Mouse (Mus musculus) megakaryocyte progenitor cell, adult 5-6 weeks (primary cell): Measurements from ENCODE around the gene Gm20388. TPM values are rescaled to one million over a fixed set of nuclear protein-coding genes. Genes with fewer than 3 reads are reported as not detected.

Experiments
- ATAC-seq: replicated peaks from 2 replicates; pipeline ENCODE4 v1.8.0; 2016; ENCODE audit warnings: mild to moderate bottlenecking, moderate TSS enrichment, inconsistent platforms; ENCODE audit not compliant: poor library complexity
- total RNA-seq, 2 experiments: library from RNA; stranded (forward) in 1 of 2; stranded (reverse) in 1 of 2; fragments of 157-497, 149-512 nt in 1 of 2; fragments of 200-1000 nt in 1 of 2; gene quantifications; 2 replicates each; pipeline versions ENCODE4 v1.2.3 to v1.2.4; 2015 to 2017

The Gm20388 gene
- total RNA-seq, 2 experiments from 2014 or later = 18.6 TPM; not detected in 1

- ATAC-seq = no peak
Observed at GRCm38 (mm10) chr8:120490354-120491141, 579.9 kb downstream of the Gm20388 start.

- ATAC-seq = no peak
Observed at GRCm38 (mm10) chr8:120491166-120491793, 580.6 kb downstream of the Gm20388 start.

GRCm38 (mm10) chr8:120492193-120492880 is 581.7 kb downstream of the Gm20388 start:
- ATAC-seq = no peak

- ATAC-seq = no peak
Observed at GRCm38 (mm10) chr8:120492881-120493220, 582.2 kb downstream of the Gm20388 start.

- no peak for ATAC-seq
Observed at GRCm38 (mm10) chr8:120493508-120494464, 583.1 kb downstream of the Gm20388 start.

GRCm38 (mm10) chr8:120494903-120495302 is 584.3 kb downstream of the Gm20388 start:
- no peak for ATAC-seq

GRCm38 (mm10) chr8:120495461-120495860 is 584.8 kb downstream of the Gm20388 start:
- ATAC-seq = no peak

- ATAC-seq = no peak
Observed at GRCm38 (mm10) chr8:120496478-120496877, 585.8 kb downstream of the Gm20388 start.

GRCm38 (mm10) chr8:120497503-120497946 is 586.9 kb downstream of the Gm20388 start:
- peak; percentile 29; the same call in 1 of the 2 replicates for ATAC-seq

- ATAC-seq = peak; percentile 64
Observed at GRCm38 (mm10) chr8:120498349-120498831, 587.7 kb downstream of the Gm20388 start.

GRCm38 (mm10) chr8:120498926-120499605 is 588.4 kb downstream of the Gm20388 start:
- ATAC-seq = no peak

GRCm38 (mm10) chr8:120500701-120501261 is 590.1 kb downstream of the Gm20388 start:
- no peak for ATAC-seq

GRCm38 (mm10) chr8:120501426-120501825 is 590.8 kb downstream of the Gm20388 start:
- ATAC-seq = no peak

- peak; percentile 14 for ATAC-seq
Observed at GRCm38 (mm10) chr8:120502428-120502827, 591.8 kb downstream of the Gm20388 start.

- ATAC-seq = no peak
Observed at GRCm38 (mm10) chr8:120504251-120505081, 593.8 kb downstream of the Gm20388 start.

- ATAC-seq = no peak
Observed at GRCm38 (mm10) chr8:120505082-120505511, 594.5 kb downstream of the Gm20388 start.

- ATAC-seq = no peak
Observed at GRCm38 (mm10) chr8:120505619-120506310, 595.1 kb downstream of the Gm20388 start.

GRCm38 (mm10) chr8:120506562-120506961 is 595.9 kb downstream of the Gm20388 start:
- peak; percentile 27 for ATAC-seq
